Mouse (Mus musculus) myocyte (in vitro differentiated cells): ENCODE measurements around the gene Coa4. TPM values are rescaled to one million over a fixed set of nuclear protein-coding genes. Genes with fewer than 3 reads are reported as not detected.

Experiments used
- H3K27me3 ChIP-seq: one replicate; pipeline ENCODE4 v1.6.1; 2011; ENCODE audit not compliant: control insufficient read depth, insufficient read depth, insufficient read length
- H3K36me3 ChIP-seq: one replicate; pipeline ENCODE4 v1.6.1; 2011; ENCODE audit not compliant: control insufficient read depth, insufficient read depth
- H3K4me2 ChIP-seq: one replicate; pipeline ENCODE4 v1.6.1; 2011; ENCODE audit warnings: low read depth, control low read depth
- H3K4me3 ChIP-seq: one replicate; pipeline ENCODE4 v1.5.1; 2011; ENCODE audit warnings: mild to moderate bottlenecking, control low read depth, moderate library complexity
- H3K79me2 ChIP-seq: one replicate; pipeline ENCODE4 v1.6.1; 2011; ENCODE audit not compliant: control insufficient read depth, insufficient read depth
- H3ac ChIP-seq: one replicate; pipeline ENCODE4 v1.6.1; 2011; ENCODE audit not compliant: control insufficient read depth, insufficient read length
- CEBPB ChIP-seq: IDR thresholded peaks from 2 replicates; pipeline ENCODE4 v1.6.1; 2011; ENCODE audit warnings: mild to moderate bottlenecking, moderate library complexity; ENCODE audit not compliant: poor library complexity, insufficient read depth, severe bottlenecking
- E2F4 ChIP-seq: IDR thresholded peaks from one replicate; pipeline ENCODE4 v1.6.1; 2011; ENCODE audit warnings: mild to moderate bottlenecking, control low read depth, moderate library complexity; ENCODE audit not compliant: insufficient read depth
- MAX ChIP-seq: IDR thresholded peaks from one replicate; pipeline ENCODE4 v1.6.1; 2011; ENCODE audit warnings: low read depth, mild to moderate bottlenecking, control low read depth
- MYOD1 ChIP-seq, 3 experiments: IDR thresholded peaks; one replicate each; pipeline ENCODE4 v1.6.1; 2011; ENCODE audit warnings: control low read depth in 2 of 3, low read depth in 2 of 3, mild to moderate bottlenecking in 2 of 3, moderate library complexity in 1 of 3; ENCODE audit not compliant: insufficient read length in 2 of 3, control insufficient read depth in 1 of 3
- MYOG ChIP-seq, 3 experiments: IDR thresholded peaks; one replicate each; pipeline ENCODE4 v1.6.1; 2011; ENCODE audit warnings: control low read depth in 2 of 3, low read depth in 2 of 3, mild to moderate bottlenecking in 2 of 3; ENCODE audit not compliant: insufficient read length in 2 of 3, control insufficient read depth in 1 of 3, insufficient read depth in 1 of 3
- POLR2A ChIP-seq: IDR thresholded peaks from one replicate; pipeline ENCODE4 v1.6.1; 2011; ENCODE audit warnings: low read depth, mild to moderate bottlenecking, control low read depth, moderate library complexity; ENCODE audit not compliant: insufficient read length
- POLR2AphosphoS2 ChIP-seq: IDR thresholded peaks from one replicate; pipeline ENCODE4 v1.6.1; 2011; ENCODE audit warnings: low read depth, control low read depth; ENCODE audit not compliant: insufficient read length
- REST ChIP-seq: IDR thresholded peaks from one replicate; pipeline ENCODE4 v1.6.1; 2011; ENCODE audit warnings: mild to moderate bottlenecking, control low read depth, moderate library complexity; ENCODE audit not compliant: insufficient read depth, insufficient read length
- SRF ChIP-seq: IDR thresholded peaks from one replicate; pipeline ENCODE4 v1.6.1; 2011; ENCODE audit warnings: low read depth; ENCODE audit not compliant: control insufficient read depth, insufficient read length
- TCF12 ChIP-seq: IDR thresholded peaks from one replicate; pipeline ENCODE4 v1.6.1; 2011; ENCODE audit warnings: mild to moderate bottlenecking, control low read depth; ENCODE audit not compliant: poor library complexity, insufficient read depth, severe bottlenecking
- TCF3 ChIP-seq: IDR thresholded peaks from one replicate; pipeline ENCODE4 v1.6.1; 2011; ENCODE audit warnings: low read depth, control low read depth; ENCODE audit not compliant: insufficient read length
- USF1 ChIP-seq: IDR thresholded peaks from one replicate; pipeline ENCODE4 v1.6.1; 2011; ENCODE audit warnings: low read depth, mild to moderate bottlenecking, control low read depth, moderate library complexity
- polyA plus RNA-seq: library from polyadenylated mRNA; unstranded; fragments of >200 nt; fragmentation: generic; extraction: Trizol; gene quantifications from one replicate; pipeline ENCODE4 v1.2.1, GENCODE M21; 2012; ENCODE audit warnings: missing spikeins

Gene Coa4
- polyA plus RNA-seq, 1 experiment: 15.5 TPM

DNA sequence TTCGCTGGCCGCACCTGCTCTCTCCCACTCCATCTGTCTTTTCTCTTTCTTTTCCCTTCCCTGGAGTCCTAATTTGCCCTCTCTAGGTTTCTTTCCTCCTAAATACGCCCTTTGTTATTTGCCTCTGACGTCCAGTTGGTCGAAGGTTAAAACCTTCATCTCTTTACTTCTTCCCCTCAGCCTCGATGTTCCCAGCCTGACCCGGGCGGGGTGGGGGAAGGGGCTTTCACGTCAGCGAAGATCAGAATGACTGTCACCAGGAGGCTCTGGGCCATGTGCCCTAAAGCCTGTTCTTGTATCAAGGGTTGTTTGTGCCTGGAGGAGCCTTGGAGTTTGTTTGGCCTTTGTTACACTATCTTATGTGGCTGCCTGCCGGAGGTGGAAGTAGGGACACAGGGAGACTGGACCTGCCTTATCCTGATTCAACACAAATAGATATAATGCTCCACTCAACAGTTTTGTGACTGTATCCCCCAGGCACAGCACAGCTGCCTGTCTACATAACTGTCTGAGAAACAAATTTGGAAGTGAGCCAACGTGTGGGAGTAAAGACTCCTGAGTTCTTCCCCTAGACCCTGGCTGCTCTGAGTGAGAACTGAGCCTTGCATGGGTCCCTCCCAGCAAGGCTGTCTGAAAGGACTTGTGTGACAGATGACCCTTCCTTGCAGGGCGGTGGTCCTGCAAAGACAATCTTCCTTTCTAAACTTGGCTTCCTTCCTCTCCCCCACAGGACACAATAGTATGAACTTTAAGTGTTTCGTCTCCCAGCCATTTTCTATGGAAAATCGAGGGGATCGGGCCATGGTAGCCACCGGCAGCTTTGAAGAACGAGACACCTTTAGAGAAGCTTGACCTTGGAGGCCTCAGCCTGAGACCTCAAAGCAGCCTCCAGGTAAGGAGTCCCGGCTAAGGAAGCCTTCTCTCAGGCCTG, 43.1 kb upstream of the Coa4 start:
- Histone ChIP-seq H3K36me3 (no peaks in the 10 kb centered on the region), H3ac (peak overlapping the region; percentile 38), H3K79me2 (no peaks in the 10 kb centered on the region), H3K4me2 (peak overlapping the region; percentile 92), H3K4me3 (peak overlapping the region; percentile 38), H3K27me3 (no peaks in the 10 kb centered on the region)
- no peak for TF ChIP-seq TCF12
- TF ChIP-seq MYOD1 (IDR thresholded peaks at IDR 0.05; ENCODE audit: control insufficient read depth in 1 of 3, insufficient read length in 2 of 3, low read depth in 2 of 3): peak in 2 of 3 experiments; percentile 52 to 53

DNA sequence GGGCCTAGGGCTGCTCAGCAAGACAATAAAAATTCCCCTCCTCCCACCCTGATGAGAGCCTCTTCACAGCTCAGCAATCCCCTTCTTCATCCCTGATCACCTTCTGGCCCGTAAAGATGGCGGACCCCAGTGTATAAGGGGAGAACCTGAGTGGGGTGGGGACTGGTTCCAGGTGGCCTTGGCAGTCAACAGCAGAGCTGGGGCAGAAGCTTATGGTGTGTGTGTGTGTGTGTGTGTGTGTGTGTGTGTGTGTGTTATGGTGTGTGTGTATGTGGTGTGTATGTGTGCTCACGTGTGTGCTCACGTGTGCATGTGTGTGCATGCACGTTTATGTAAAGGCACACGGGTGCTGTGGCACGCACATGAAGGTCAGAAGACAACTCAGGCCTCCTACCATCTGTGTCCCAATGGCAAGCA, 42.4 kb upstream of the Coa4 start:
- no peaks in the 10 kb centered on the region for H3K27me3 ChIP-seq
- H3K79me2 ChIP-seq: no peaks in the 10 kb centered on the region
- H3K4me2 ChIP-seq: peak overlapping the region; percentile 92
- TF ChIP-seq REST (no peak), SRF (no peak), TCF12 (no peak), USF1 (no peak), E2F4 (no peak), TCF3 (no peak), MYOD1 (IDR thresholded peaks at IDR 0.05; ENCODE audit: control insufficient read depth in 1 of 3, insufficient read length in 2 of 3, low read depth in 2 of 3) (no peak)
- no peak overlapping the region for H3ac ChIP-seq
- H3K4me3 ChIP-seq: peak overlapping the region; percentile 38
- H3K36me3 ChIP-seq: no peaks in the 10 kb centered on the region

DNA sequence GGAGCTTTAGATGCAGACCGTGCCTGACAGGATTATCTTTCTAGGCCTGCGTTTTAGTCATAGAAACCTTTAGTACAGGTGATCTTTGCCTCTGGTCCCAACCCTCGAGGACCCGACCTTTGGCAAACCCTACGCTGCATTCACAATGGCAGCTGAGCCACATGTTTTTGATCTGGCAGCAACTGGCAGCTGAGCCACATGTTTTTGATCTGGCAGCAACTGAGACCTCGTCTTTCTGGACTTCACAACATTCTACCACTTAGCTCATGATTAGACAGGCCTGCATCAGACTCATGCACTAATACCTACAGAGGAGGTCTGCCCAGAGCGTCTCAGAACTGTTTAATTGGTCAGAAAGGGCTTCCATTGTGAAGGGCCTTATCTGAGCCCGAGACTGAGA, 41.8 kb upstream of the Coa4 start:
- TF ChIP-seq SRF: no peak
- no peak for TF ChIP-seq POLR2A
- TF ChIP-seq MYOD1 (IDR thresholded peaks at IDR 0.05; ENCODE audit: control insufficient read depth in 1 of 3, insufficient read length in 2 of 3, low read depth in 2 of 3): no peak
- no peak for TF ChIP-seq REST
- TF ChIP-seq TCF3: no peak
- no peak for TF ChIP-seq MAX
- no peak for TF ChIP-seq MYOG (IDR thresholded peaks at IDR 0.05; ENCODE audit: control insufficient read depth in 1 of 3, insufficient read depth in 1 of 3, insufficient read length in 2 of 3, low read depth in 2 of 3)
- no peak for TF ChIP-seq USF1
- no peak for TF ChIP-seq POLR2AphosphoS2
- no peak for TF ChIP-seq E2F4
- Histone ChIP-seq H3K36me3 (no peaks in the 10 kb centered on the region), H3K4me3 (no peak overlapping the region), H3K4me2 (no peak overlapping the region), H3K27me3 (no peaks in the 10 kb centered on the region), H3ac (no peak overlapping the region), H3K79me2 (no peaks in the 10 kb centered on the region)

DNA sequence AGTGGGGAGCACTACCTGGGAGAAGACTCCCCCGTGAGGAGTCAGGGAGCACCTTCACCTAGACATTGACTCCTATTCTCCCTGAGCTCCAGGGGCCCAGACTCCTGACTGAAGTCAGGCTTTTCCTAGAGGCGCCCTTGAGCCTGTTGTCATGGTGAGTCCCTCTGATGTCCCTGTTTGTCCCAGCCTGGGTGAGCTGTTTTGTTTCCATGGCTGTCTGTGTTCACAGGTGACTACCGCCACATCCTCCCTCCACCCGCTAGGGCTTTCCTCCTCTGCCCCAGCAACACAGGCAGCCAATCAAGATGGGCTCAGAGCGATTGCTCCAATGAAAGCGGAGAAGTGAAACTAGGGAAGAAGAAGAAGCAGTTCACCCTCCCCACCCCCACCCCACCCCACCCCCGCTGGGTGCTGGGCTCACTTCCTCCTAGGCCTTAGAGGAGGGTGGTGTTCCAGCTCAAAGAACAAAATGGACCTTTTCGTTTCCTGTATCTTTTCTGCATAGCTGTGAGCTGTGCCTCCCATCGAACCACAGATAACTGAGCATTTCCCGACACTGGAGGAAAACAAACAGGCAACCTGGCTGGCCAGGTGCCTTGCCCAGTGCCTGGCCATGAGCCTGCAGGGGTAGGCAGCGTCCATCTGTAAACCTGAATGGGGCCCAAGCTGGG, 41.2 kb upstream of the Coa4 start:
- H3K4me2 ChIP-seq: no peak overlapping the region
- no peaks in the 10 kb centered on the region for H3K36me3 ChIP-seq
- no peaks in the 10 kb centered on the region for H3K27me3 ChIP-seq
- H3K4me3 ChIP-seq: no peak overlapping the region
- no peak for TF ChIP-seq MYOG (IDR thresholded peaks at IDR 0.05; ENCODE audit: control insufficient read depth in 1 of 3, insufficient read depth in 1 of 3, insufficient read length in 2 of 3, low read depth in 2 of 3)
- no peak for TF ChIP-seq CEBPB
- TF ChIP-seq E2F4: no peak
- no peak for TF ChIP-seq TCF3
- no peaks in the 10 kb centered on the region for H3K79me2 ChIP-seq
- no peak overlapping the region for H3ac ChIP-seq

DNA sequence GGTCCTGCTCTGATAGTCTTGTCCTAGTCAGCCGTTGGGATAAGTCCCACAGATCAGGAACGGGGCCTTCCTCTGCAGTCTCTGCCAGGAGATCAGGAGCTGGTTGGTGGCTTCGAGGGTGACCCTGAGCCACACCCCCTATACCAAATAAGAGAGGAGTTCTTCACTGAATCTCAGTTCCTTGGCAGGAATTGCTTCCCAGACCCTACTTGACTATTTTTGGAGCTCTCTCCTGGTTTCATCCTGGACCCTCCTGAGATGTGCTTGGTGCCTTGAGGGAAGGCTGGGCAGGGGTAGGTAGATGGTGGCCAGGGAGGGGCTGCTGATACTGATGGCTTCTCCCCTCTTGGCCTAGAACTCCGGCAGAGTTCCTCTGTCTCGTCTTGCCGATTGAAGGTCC, 40.5 kb upstream of the Coa4 start:
- TF ChIP-seq USF1: no peak
- TF ChIP-seq TCF12: no peak
- TF ChIP-seq TCF3: no peak
- no peak for TF ChIP-seq CEBPB
- TF ChIP-seq REST: no peak
- TF ChIP-seq MYOD1 (IDR thresholded peaks at IDR 0.05; ENCODE audit: control insufficient read depth in 1 of 3, insufficient read length in 2 of 3, low read depth in 2 of 3): no peak
- TF ChIP-seq MYOG (IDR thresholded peaks at IDR 0.05; ENCODE audit: control insufficient read depth in 1 of 3, insufficient read depth in 1 of 3, insufficient read length in 2 of 3, low read depth in 2 of 3): no peak
- TF ChIP-seq POLR2A: no peak
- TF ChIP-seq MAX: no peak
- TF ChIP-seq POLR2AphosphoS2: no peak
- no peak for TF ChIP-seq E2F4
- Histone ChIP-seq H3K4me3 (no peak overlapping the region), H3K4me2 (no peak overlapping the region), H3ac (no peak overlapping the region), H3K79me2 (no peaks in the 10 kb centered on the region), H3K27me3 (no peaks in the 10 kb centered on the region), H3K36me3 (no peaks in the 10 kb centered on the region)
